Mouse (Mus musculus) stomach, embryonic 14.5 days (tissue): ENCODE data around the gene Gpr18. TPM values are rescaled to one million over a fixed set of nuclear protein-coding genes. Genes with fewer than 3 reads are reported as not detected.

ENCODE experiments used
- ATAC-seq: fragments of 200-750 bp; cut with Nextera tagmentation; 2 replicates; pipeline ENCODE4 v1.8.0; 2017; ENCODE audit warnings: low read depth, moderate TSS enrichment; ENCODE audit not compliant: insufficient number of reproducible peaks, insufficient read depth, low FRiP score
- H3K27ac ChIP-seq: fragments of 300-500 bp; sonication (generic); 2 replicates; pipeline ENCODE4 v1.5.1; 2014; ENCODE audit warnings: mild to moderate bottlenecking, low read length, moderate library complexity, mixed read lengths
- H3K27me3 ChIP-seq: fragments of 300-500 bp; sonication (generic); 2 replicates; pipeline ENCODE4 v1.6.1; 2014; ENCODE audit warnings: low read length, control low read depth, mixed read lengths; ENCODE audit not compliant: control insufficient read depth, insufficient read depth
- H3K36me3 ChIP-seq: fragments of 300-500 bp; sonication (generic); 2 replicates; pipeline ENCODE4 v1.6.1; 2014; ENCODE audit warnings: mild to moderate bottlenecking, control low read depth, low read length, moderate library complexity, mixed read lengths; ENCODE audit not compliant: control insufficient read depth, insufficient read depth
- H3K4me1 ChIP-seq: fragments of 300-500 bp; sonication (generic); 2 replicates; pipeline ENCODE4 v1.6.1; 2014; ENCODE audit warnings: low read length, control low read depth, mixed read lengths; ENCODE audit not compliant: control insufficient read depth, insufficient read depth
- H3K4me2 ChIP-seq: fragments of 300-500 bp; sonication (generic); replicated peaks from 2 replicates; pipeline ENCODE4 v1.6.1; 2014; ENCODE audit warnings: low read depth, low read length, control low read depth
- H3K4me3 ChIP-seq: fragments of 300-500 bp; sonication (generic); 2 replicates; pipeline ENCODE4 v1.5.1; 2014; ENCODE audit warnings: low read depth, low read length, control low read depth
- H3K9ac ChIP-seq: fragments of 300-500 bp; sonication (generic); replicated peaks from 2 replicates; pipeline ENCODE4 v1.6.1; 2014; ENCODE audit warnings: low read depth, mild to moderate bottlenecking, control low read depth, low read length, moderate library complexity, mixed read lengths
- H3K9me3 ChIP-seq: fragments of 300-500 bp; sonication (generic); 2 replicates; pipeline ENCODE4 v1.6.1; 2016; ENCODE audit warnings: low read depth, low read length, control low read depth; ENCODE audit not compliant: control insufficient read depth
- WGBS: fragments of 180-500 bp; shearing (Covaris S2); extraction: QIAGEN DNeasy Blood & Tissue Kit; methylation state at CpG from one replicate; pipeline ENCODE4 v1.1.7; 2014; 5-methylcytosine and 5-hydroxymethylcytosine counted together
- polyA plus RNA-seq: library from polyadenylated mRNA; unstranded; fragments of >200 nt; fragmentation: Nextera tagmentation; extraction: Ambion mirVana; gene quantifications from 2 replicates; pipeline ENCODE4 v1.2.1, GENCODE M21; 2014

Gpr18 gene
- polyA plus RNA-seq, 1 experiment from 2014 or later: 1.1 TPM

GRCm38 (mm10) chr14:121906992-121907681 lies 8.4 kb downstream of the Gpr18 start:
- no peak overlapping the region for H3K4me3 ChIP-seq
- H3K4me1 ChIP-seq: no peaks in the 10 kb centered on the region
- H3K36me3 ChIP-seq: peaks cover 13% of the 10 kb centered on the region; the same call in 1 of the 2 replicates
- no peak overlapping the region for H3K9ac ChIP-seq
- H3K27ac ChIP-seq: no peak overlapping the region
- ATAC-seq: no peak
- H3K27me3 ChIP-seq: no peaks in the 10 kb centered on the region
- WGBS: 86% methylated on average over 11 of the region's 11 CpGs
- H3K9me3 ChIP-seq: no peaks in the 10 kb centered on the region
- H3K4me2 ChIP-seq: no peak overlapping the region

GRCm38 (mm10) chr14:121906341-121906991 lies 9.1 kb downstream of the Gpr18 start:
- ATAC-seq: no peak
- H3K27me3 ChIP-seq: no peaks in the 10 kb centered on the region
- H3K9me3 ChIP-seq: no peaks in the 10 kb centered on the region
- 76% methylated on average over 8 of the region's 8 CpGs for WGBS
- H3K27ac ChIP-seq: no peak overlapping the region
- H3K36me3 ChIP-seq: peaks cover 13% of the 10 kb centered on the region; the same call in 1 of the 2 replicates
- no peak overlapping the region for H3K4me2 ChIP-seq
- no peaks in the 10 kb centered on the region for H3K4me1 ChIP-seq
- no peak overlapping the region for H3K4me3 ChIP-seq
- H3K9ac ChIP-seq: no peak overlapping the region

GRCm38 (mm10) chr14:121904754-121905153 lies 10.8 kb downstream of the Gpr18 start:
- no peak for ATAC-seq
- Histone ChIP-seq H3K9me3 (no peaks in the 10 kb centered on the region), H3K27ac (no peak overlapping the region), H3K27me3 (no peaks in the 10 kb centered on the region), H3K9ac (no peak overlapping the region), H3K4me2 (no peak overlapping the region), H3K4me1 (no peaks in the 10 kb centered on the region), H3K36me3 (peaks cover 10% of the 10 kb centered on the region; the same call in 1 of the 2 replicates), H3K4me3 (no peak overlapping the region)
- 18% methylated on average over 3 of the region's 3 CpGs for WGBS

- Histone ChIP-seq H3K4me3 (no peak overlapping the region), H3K4me1 (no peaks in the 10 kb centered on the region), H3K36me3 (peaks cover 7% of the 10 kb centered on the region; the same call in 1 of the 2 replicates), H3K9me3 (no peaks in the 10 kb centered on the region), H3K4me2 (no peak overlapping the region), H3K27ac (no peak overlapping the region), H3K27me3 (no peaks in the 10 kb centered on the region), H3K9ac (no peak overlapping the region)
- WGBS: 86% methylated on average over 7 of the region's 7 CpGs
- no peak for ATAC-seq
These were observed 12.2 kb downstream of the Gpr18 start for GRCm38 (mm10) chr14:121903381-121903876.

GRCm38 (mm10) chr14:121901511-121901910 lies 14.1 kb downstream of the Gpr18 start:
- Histone ChIP-seq H3K4me2 (no peak overlapping the region), H3K36me3 (peaks cover 7% of the 10 kb centered on the region; the same call in 1 of the 2 replicates), H3K4me3 (no peak overlapping the region), H3K9me3 (no peaks in the 10 kb centered on the region), H3K27ac (no peak overlapping the region), H3K9ac (no peak overlapping the region), H3K27me3 (no peaks in the 10 kb centered on the region), H3K4me1 (0 out of 2 replicates have a peak, but pooled peaks cover 2% of the 10 kb centered on the region)
- ATAC-seq: no peak
- 93% methylated on average over 6 of the region's 6 CpGs for WGBS

- Histone ChIP-seq H3K36me3 (no peaks in the 10 kb centered on the region; the same call in 1 of the 2 replicates), H3K27me3 (no peaks in the 10 kb centered on the region), H3K27ac (no peak overlapping the region), H3K9ac (no peak overlapping the region), H3K4me3 (no peak overlapping the region), H3K9me3 (no peaks in the 10 kb centered on the region), H3K4me2 (no peak overlapping the region), H3K4me1 (peaks cover 7% of the 10 kb centered on the region; the same call in 1 of the 2 replicates)
- no peak for ATAC-seq
- 68% methylated on average over 3 of the region's 3 CpGs for WGBS
These were observed 16.5 kb downstream of the Gpr18 start for GRCm38 (mm10) chr14:121899071-121899470.

- H3K4me2 ChIP-seq: no peak overlapping the region
- no peaks in the 10 kb centered on the region for H3K27me3 ChIP-seq
- no peak for ATAC-seq
- 90% methylated on average over 11 of the region's 11 CpGs for WGBS
- no peaks in the 10 kb centered on the region for H3K9me3 ChIP-seq
- no peak overlapping the region for H3K27ac ChIP-seq
- H3K9ac ChIP-seq: no peak overlapping the region
- H3K36me3 ChIP-seq: no peaks in the 10 kb centered on the region; the same call in 1 of the 2 replicates
- no peak overlapping the region for H3K4me3 ChIP-seq
- H3K4me1 ChIP-seq: peaks cover 7% of the 10 kb centered on the region; the same call in 1 of the 2 replicates
These were observed 17.1 kb downstream of the Gpr18 start for GRCm38 (mm10) chr14:121898509-121898908.

- Histone ChIP-seq H3K9ac (no peak overlapping the region), H3K27ac (no peak overlapping the region), H3K36me3 (no peaks in the 10 kb centered on the region; the same call in 1 of the 2 replicates), H3K4me2 (no peak overlapping the region), H3K4me3 (no peak overlapping the region), H3K9me3 (no peaks in the 10 kb centered on the region), H3K4me1 (peaks cover 7% of the 10 kb centered on the region; the same call in 1 of the 2 replicates), H3K27me3 (no peaks in the 10 kb centered on the region)
- ATAC-seq: no peak
- 78% methylated on average over 2 of the region's 2 CpGs for WGBS
These were observed 17.8 kb downstream of the Gpr18 start for GRCm38 (mm10) chr14:121897773-121898172.
